ENCODE assay signal across 15 mouse cellular contexts in the genomic region with DNA sequence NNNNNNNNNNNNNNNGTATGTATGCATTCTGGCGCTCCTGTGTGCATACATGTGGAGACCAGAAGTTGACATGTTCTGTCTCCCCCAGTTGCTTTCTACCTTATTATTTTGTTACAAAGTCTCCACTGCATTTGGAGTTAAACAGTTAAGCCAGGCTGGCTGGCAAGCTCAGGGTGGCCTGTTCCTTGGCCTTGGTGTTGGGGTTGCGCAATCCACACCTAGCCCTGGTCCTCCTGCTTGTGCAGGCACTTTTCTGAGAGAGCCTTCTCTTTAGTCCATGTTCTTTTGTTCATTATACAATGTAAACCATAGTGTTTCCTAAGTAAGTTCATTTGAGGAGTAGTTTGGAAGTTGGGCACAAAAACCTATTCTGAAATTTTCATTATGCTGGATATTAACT.
DNase-seq lines count a peak whose midpoint lies in the region; ATAC-seq and TF ChIP-seq lines count a peak whose summit lies in the region.
"Had no signal": no experiment of that assay in that cellular context is flagged by ENCODE, and none has a peak within 500 bp of the region (broad histone marks: within the 10 kb centered on the region; RNA-seq: fewer than 3 reads in every experiment).

No protein-coding gene starts in this region.

- 95% methylated on average over 2 of the region's 2 CpGs for WGBS in liver, adult 2 months
- WGBS in liver, embryonic 11.5 days: 91% methylated on average over 2 of the region's 2 CpGs
- WGBS in lung, adult 2 months: 92% methylated on average over 2 of the region's 2 CpGs
- WGBS in cerebellum, adult 2 months: 99% methylated on average over 2 of the region's 2 CpGs
- WGBS in neural tube, embryonic 15.5 days: 97% methylated on average over 2 of the region's 2 CpGs

- TF ChIP-seq POLR2A in liver, adult 2 months (IDR thresholded peaks at IDR 0.05; ENCODE audit: extremely low read depth, insufficient read depth, low read length): no peak
- TF ChIP-seq POLR2A in lung, adult 2 months (IDR thresholded peaks at IDR 0.05; ENCODE audit: borderline replicate concordance, extremely low read depth, low read depth, low read length): no peak
- TF ChIP-seq POLR2A in cerebellum, adult 2 months (IDR thresholded peaks at IDR 0.05; ENCODE audit: borderline replicate concordance, insufficient read depth, low read length): no peak

- H3K27ac ChIP-seq in liver, adult 2 months (replicated peaks; ENCODE audit: insufficient read depth, low read depth, low read length): no peak overlapping the region
- no peak overlapping the region for H3K27ac ChIP-seq in liver, embryonic 11.5 days (ENCODE audit: low read depth, low read length)
- H3K27ac ChIP-seq in cerebellum, adult 2 months (ENCODE audit: insufficient read depth, low read length): no peak overlapping the region
- no peak overlapping the region for H3K27ac ChIP-seq in neural tube, embryonic 15.5 days (replicated peaks)
- H3K27ac ChIP-seq: liver, embryonic 12.5 days; macrophage; midbrain, embryonic 13.5 days had no signal

- H3K4me2 ChIP-seq in liver, embryonic 11.5 days: no peak overlapping the region
- H3K4me2 ChIP-seq in neural tube, embryonic 15.5 days: no peak overlapping the region
- H3K4me2 ChIP-seq: liver, embryonic 12.5 days; midbrain, embryonic 13.5 days had no signal

- H3K4me1 ChIP-seq in liver, adult 2 months (ENCODE audit: control insufficient read depth, insufficient read depth, low read length): peaks cover 4% of the 10 kb centered on the region; the same call in 1 of the 2 replicates
- no peaks in the 10 kb centered on the region for H3K4me1 ChIP-seq in liver, embryonic 11.5 days (replicated peaks; ENCODE audit: control insufficient read depth, insufficient read depth, low read length)
- no peaks in the 10 kb centered on the region for H3K4me1 ChIP-seq in lung, adult 2 months (ENCODE audit: control insufficient read depth, insufficient read depth, low read length)
- peaks cover 4% of the 10 kb centered on the region; the same call in 1 of the 2 replicates for H3K4me1 ChIP-seq in cerebellum, adult 2 months (ENCODE audit: control insufficient read depth, insufficient read depth, low read length)
- peaks cover 18% of the 10 kb centered on the region; the same call in 1 of the 2 replicates for H3K4me1 ChIP-seq in neural tube, embryonic 15.5 days
- H3K4me1 ChIP-seq: liver, embryonic 12.5 days had no signal

- H3K4me3 ChIP-seq in liver, adult 2 months (ENCODE audit: insufficient read depth, low read depth, low read length): no peak overlapping the region
- H3K4me3 ChIP-seq in liver, embryonic 11.5 days (ENCODE audit: low read depth, low read length): no peak overlapping the region
- no peak overlapping the region for H3K4me3 ChIP-seq in lung, adult 2 months (replicated peaks; ENCODE audit: extremely low read depth, low read depth, low read length)
- no peak overlapping the region for H3K4me3 ChIP-seq in cerebellum, adult 2 months (replicated peaks; ENCODE audit: insufficient read depth, low read depth, low read length)
- no peak overlapping the region for H3K4me3 ChIP-seq in neural tube, embryonic 15.5 days (replicated peaks)
- H3K4me3 ChIP-seq: liver, embryonic 12.5 days; midbrain, embryonic 13.5 days had no signal

- peak; percentile 12 for DNase-seq in gastrocnemius, postnatal 14 days
- DNase-seq in gastrocnemius, postnatal 4 days (ENCODE audit: low spot score in 2 of 2): no peak
- DNase-seq in liver, adult 2 months (ENCODE audit: extremely low read depth, low read depth, low spot score): peak; percentile 53
- DNase-seq in liver, embryonic 11.5 days (ENCODE audit: low spot score): no peak
- peak; percentile 14 for DNase-seq in lung, adult 2 months
- DNase-seq in cerebellum, adult 2 months: no peak
- DNase-seq: cerebellum, adult 8-10 months; layer of hippocampus, adult 9-11 months; right cerebral cortex, postnatal 25 days; thymus, postnatal 4 days had no signal

- no peak for ATAC-seq in liver, embryonic 11.5 days (replicated peaks; ENCODE audit: low FRiP score)
- ATAC-seq in neural tube, embryonic 15.5 days (ENCODE audit: low FRiP score): no peak
- ATAC-seq: liver, embryonic 12.5 days; midbrain, embryonic 13.5 days had no signal

- no peaks in the 10 kb centered on the region for H3K27me3 ChIP-seq in liver, adult 2 months (ENCODE audit: control insufficient read depth, insufficient read depth, low read length)
- H3K27me3 ChIP-seq in liver, embryonic 11.5 days (replicated peaks; ENCODE audit: control insufficient read depth, insufficient read depth, low read length): no peaks in the 10 kb centered on the region
- H3K27me3 ChIP-seq in cerebellum, adult 2 months (ENCODE audit: control insufficient read depth, insufficient read depth, low read length): no peaks in the 10 kb centered on the region
- no peaks in the 10 kb centered on the region for H3K27me3 ChIP-seq in neural tube, embryonic 15.5 days (replicated peaks)
- H3K27me3 ChIP-seq: liver, embryonic 12.5 days; midbrain, embryonic 13.5 days had no signal

- no peak overlapping the region for H3K9ac ChIP-seq in liver, adult 2 months (ENCODE audit: low read depth, low read length)
- no peak overlapping the region for H3K9ac ChIP-seq in liver, embryonic 11.5 days (ENCODE audit: low read depth, low read length)
- no peak overlapping the region for H3K9ac ChIP-seq in neural tube, embryonic 15.5 days (replicated peaks)
- H3K9ac ChIP-seq: liver, embryonic 12.5 days; midbrain, embryonic 13.5 days had no signal

- no peaks in the 10 kb centered on the region for H3K9me3 ChIP-seq in liver, embryonic 11.5 days (ENCODE audit: control insufficient read depth, low read length)
- no peaks in the 10 kb centered on the region for H3K9me3 ChIP-seq in neural tube, embryonic 15.5 days (replicated peaks)
- H3K9me3 ChIP-seq: G1E; liver, embryonic 12.5 days; midbrain, embryonic 13.5 days had no signal

- no peaks in the 10 kb centered on the region for H3K36me3 ChIP-seq in liver, adult 2 months (ENCODE audit: control insufficient read depth, insufficient read depth, low read length)
- no peaks in the 10 kb centered on the region for H3K36me3 ChIP-seq in liver, embryonic 11.5 days (ENCODE audit: control insufficient read depth, insufficient read depth, low read length)
- no peaks in the 10 kb centered on the region for H3K36me3 ChIP-seq in neural tube, embryonic 15.5 days
- H3K36me3 ChIP-seq: G1E; liver, embryonic 12.5 days; midbrain, embryonic 13.5 days had no signal

- no peak for TF ChIP-seq CTCF in liver, adult 2 months (IDR thresholded peaks at IDR 0.05; ENCODE audit: low read depth, low read length)
- TF ChIP-seq CTCF in lung, adult 2 months (IDR thresholded peaks at IDR 0.05; ENCODE audit: insufficient read depth, low read length): no peak
- TF ChIP-seq CTCF in cerebellum, adult 2 months (IDR thresholded peaks at IDR 0.05; ENCODE audit: borderline replicate concordance, insufficient read depth, low read depth, low read length): no peak

- intact Hi-C loops in gastrocnemius, postnatal 14 days (cut with DNase I; ENCODE audit: low total_unique reads): no loop called here

- no peaks in the 10 kb centered on the region; the same call in 1 of the 2 replicates for H3K79me2 ChIP-seq in liver, adult 2 months (ENCODE audit: control insufficient read depth, insufficient read depth, low read length)

Comparison
In these comparisons a context has a peak if more than half of its experiments do, and no peak if none do; other contexts are left out.
1. DNase-seq: peak in gastrocnemius, postnatal 14 days (single experiment), liver, adult 2 months (single experiment) and lung, adult 2 months (single experiment); none in gastrocnemius, postnatal 4 days (0 of 2), liver, embryonic 11.5 days (single experiment) and cerebellum, adult 2 months (0 of 2).